Mouse (Mus musculus): ENCODE measurements at regions not wholly inside any gene's neighbourhood (a gene's known extent, or its start where the extent isn't known, plus 50 kb on each side); places are given as distances from the start of the nearest gene placed in this dataset.
A peak's percentile ranks its signal among the peaks of the same experiment; 100 is the strongest.

DNA sequence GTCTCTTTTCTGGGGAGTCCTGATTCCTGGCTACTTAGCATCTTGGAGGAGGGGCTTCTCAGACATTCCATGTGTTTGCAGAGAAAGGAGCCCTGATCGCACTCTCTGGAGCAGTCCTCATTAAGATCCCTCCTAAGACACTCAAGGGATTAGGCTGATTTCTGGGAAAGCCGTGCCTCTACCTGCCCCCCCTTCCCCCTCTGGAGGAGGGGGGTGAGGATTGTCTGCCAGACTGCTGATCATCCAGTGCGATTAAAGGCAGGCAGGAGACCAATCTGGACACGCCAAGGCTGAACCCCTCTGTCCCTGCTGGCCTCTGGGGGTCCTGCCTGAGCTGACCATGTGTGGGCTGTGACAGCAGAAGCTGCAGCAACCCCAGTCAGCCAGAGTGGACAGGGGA lies 65.4 kb downstream of the Vegfa start:
- DNase-seq, result no peak

DNA sequence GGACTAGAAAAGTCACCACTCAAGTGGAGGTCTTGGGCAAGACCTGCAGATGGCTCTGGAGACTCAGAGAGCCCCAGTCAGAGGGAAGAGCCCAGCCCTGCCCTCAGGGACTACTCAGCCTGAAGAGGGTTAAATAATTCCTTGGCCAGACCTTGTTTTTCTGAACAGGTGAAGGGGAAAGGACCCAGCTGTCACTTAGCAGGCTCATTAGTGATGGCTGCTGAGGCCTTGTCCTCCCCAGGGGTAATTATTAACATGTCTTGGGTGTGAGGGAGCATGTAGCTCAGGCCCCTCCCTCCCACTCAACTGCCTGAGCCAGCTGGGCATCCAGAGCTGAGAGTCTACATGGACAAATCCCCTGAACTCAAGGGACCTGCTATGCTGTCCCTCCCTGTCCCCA lies 68.1 kb downstream of the Vegfa start:
- DNase-seq, result peak; percentile 65 to 86

DNA sequence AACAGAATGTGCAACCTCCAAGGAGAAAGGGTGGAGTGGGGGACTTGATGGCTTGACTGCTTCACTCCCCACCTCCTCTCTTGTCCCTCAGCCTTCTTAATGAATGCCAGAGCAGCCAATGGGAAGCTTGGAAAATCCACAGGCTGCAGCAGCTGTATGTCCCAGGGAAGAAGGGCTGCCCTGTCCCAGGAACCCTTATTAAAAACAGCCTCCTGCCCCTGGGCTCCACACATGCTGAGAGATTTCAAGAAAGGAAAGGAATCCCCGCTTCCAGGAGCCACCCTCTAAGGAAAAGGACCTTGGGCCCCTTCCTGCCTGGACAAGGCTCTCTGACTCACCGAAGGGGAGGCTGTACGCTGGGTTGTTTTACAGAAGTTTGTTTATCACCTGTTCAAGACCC lies 68.8 kb downstream of the Vegfa start:
- no peak for DNase-seq

DNA sequence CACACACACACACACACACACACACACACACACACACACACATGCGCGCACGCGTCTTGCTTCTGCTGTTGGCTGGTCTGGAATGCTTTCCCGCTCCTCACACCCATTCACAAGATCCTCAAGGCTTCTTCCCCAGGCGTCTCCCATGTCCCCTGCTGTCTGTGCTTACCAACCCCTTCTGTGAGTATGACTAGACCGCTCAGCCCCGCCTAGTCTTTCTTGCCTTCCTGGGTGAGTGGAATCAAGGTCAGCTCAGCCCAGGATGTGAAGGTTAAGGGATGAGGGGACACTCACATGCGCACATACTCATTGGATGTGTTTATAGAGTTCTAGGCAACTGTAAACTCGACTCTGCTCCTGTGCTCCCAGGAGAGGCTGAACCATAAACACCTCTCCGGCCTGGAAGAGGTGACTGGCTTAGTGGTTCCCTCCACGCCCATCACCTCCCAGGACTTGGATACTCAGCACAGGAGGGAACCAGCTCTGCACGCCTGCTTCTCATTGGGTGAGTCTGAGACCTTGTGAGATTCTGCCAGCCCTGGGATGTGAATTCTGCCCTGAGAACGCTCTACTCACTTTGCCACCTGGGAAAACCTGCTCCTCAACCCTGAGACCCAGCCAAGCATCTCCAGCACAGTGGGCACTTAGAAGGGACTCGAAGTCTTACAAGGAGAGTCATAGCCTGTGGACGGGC lies 70.4 kb downstream of the Vegfa start:
- peak in 1 of 2 experiments; percentile 51 for DNase-seq

DNA sequence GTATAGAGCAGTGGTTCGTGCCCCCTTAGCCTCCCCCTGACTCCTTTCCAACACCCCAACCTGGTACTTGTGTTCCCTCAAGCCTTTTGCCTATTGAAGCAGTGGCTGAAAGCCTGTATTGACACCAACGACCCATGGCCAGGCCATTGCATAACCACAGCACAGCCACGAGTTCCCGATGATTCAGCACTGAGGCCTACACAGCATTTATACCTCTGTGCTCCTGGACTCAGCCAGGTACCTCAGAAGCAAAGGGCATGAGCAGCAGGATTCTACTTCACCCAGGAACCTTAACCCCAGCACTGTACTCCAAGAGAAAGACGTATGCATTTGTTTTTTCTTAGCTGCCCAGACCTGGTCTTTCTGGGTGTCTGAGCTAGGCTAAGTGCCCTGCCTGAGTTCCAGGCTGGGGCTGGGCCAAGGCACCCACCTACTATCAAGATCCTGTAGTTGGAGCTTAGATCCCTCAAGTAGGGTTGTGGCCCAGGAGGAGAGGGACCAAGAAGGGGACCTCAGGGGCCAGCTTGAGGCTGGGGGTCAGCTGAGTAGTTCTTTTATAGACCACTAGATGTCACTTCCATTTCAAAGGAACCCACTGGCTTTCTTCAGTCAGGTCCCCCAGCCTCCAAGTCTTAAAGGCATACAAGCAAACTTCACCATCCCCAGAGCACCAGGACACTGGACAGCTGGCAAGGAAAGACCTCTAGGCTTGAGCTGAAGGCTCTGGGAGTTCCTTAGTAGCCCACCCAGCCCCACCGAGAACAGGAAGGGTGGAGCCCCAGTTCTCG lies 73.9 kb downstream of the Vegfa start:
- peak; percentile 75 to 90 for DNase-seq

DNA sequence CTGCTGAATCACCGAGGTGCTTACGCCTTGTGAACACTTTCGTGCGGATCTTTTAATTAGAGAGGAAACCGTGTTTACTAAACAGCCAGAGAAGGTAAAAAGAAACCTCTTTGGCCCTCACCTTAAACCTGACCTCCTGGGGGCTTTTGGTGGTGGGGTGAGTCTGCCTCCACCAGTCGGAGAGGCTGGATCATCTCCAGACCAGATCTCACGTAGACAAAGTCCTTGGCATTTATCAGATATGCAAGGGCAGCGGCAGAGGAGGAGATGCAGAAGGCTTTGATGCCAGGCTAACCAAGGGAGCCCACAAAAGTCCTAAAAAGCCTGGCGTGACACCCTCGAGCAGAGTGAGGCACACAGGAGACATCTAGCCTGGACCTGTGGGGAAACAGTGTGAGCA lies 76.7 kb downstream of the Vegfa start:
- DNase-seq, result no peak

DNA sequence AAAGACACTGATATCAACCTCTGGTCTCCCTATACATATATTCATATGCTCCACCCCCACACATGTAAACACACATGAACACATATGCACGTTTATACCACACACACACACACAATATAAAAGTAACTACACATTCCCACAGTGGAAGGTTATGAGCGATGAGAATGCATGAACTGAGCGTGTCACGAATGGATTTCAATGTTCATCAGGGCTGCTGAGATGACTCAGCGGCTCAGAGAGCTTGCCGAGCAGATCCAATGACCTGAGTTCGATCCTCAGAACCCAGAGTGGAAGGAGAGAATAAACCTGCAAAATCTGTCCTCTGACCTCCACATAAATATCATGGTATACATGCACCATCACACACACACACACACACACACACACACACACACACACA lies 77.3 kb downstream of the Vegfa start:
- DNase-seq, result no peak

DNA sequence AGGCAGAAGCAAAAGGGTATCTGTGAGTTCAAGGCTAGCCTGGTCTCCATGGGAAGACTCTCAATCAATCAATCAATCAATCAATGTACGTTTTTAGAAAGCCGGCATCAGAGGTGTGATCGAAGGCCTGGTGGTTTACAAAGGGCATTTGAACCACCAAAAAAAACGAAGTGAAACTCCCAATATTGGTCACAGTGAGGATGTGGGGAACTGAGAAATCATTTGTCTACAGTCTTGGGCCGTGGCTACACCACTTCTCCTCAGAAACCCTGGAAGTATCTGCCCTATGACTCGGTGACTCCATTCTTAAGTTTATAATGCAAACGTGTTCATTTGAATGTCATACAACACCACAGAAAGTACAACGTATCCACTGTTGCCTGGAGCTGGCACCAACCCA lies 78.6 kb downstream of the Vegfa start:
- no peak for DNase-seq

DNA sequence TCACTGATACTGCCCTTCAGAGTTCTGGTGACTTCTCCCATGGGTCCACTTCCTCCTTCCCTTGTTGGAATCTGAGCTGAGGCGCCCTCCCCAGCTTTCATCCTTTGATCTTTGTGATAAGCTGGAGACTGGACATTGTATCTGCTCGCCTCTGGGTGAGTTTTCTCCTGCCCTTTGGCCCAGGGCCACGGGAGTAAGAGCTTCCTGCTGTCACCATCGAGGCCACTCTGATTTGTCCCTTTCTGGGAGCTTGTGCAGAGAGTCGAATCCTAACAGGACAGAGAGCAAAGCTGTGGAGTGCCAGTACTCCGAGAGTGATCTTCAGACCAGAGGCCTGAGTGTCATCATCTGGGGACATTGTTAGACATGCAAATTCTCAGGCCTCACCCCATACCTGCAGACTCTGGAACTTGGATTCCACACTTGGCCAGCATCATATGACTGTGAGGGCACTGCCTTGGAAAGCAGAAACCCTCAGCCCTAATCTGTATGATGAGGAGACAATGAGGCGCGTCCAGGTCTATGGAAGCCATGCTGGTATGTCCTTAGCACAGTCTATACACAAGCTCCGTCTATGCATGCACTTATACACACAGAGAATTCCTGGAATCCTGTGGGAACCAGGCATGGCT lies 81.5 kb downstream of the Vegfa start:
- DNase-seq, result peak; percentile 56 to 74

DNA sequence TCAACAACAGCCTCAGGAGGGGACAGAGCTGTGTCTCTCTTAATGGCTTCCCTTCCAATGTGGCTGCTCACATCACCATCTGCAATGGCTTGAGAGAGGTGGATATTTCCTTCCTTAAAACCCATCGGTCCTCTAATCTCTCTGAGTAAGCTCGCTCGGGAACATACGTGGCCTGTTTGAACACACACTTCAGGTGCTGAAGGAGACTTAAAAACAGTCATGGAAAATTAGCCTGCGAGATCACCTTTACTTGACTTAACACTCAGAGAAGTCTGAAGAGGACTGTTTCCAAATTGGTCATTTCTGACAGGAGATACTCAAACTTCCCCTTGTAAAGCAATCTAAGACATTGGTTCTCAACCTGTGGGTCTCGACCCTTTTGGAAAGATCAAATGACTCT lies 83.0 kb downstream of the Vegfa start:
- no peak for DNase-seq

DNA sequence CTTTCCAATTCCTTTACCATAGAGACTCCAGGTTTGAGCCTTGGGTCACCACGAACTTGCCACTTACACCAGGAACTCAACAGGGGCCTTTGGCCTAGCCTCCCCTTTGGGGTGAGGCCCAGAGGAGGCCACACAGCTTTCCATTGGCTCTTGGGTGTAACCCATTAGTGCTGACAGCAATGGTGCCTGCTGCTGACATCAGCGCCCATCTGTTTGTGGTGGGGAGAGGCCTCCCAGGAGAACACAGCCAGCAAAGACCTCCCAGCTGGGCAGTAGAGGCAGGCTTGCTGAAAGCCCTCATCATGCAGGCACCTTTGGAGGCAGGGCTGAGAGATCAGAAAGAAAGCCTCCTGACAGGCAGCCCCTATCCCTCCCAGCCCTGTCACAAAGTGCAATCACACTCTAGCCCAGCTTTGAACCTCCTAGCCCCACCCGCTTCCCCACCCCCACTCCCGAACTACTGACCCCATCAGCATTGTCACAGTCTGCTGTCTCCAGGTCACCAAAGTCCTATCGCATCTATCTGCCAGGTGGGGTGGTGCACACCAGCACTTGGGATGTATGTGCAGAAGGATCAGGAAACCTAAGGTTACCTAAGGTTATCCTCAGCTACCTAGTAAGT lies 83.7 kb downstream of the Vegfa start:
- DNase-seq, result no peak

DNA sequence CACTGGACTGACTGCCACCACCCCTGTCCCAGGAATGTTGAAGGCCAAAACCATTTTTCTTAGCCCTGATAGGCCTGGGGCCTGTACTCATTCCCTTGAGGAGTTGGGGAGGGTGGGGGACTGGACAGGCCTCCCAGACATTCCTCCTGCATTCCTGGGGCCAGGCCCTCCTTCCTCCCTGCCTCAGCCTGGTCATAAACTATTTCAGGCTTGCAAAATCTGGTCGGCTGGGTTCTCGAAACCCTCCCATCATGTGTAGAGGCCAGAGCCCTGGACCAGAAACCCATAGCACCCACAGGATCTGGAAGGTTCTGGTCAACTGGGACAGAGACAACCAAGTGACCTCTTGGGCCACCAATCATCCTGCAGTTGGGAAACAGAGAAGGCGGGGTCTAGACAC lies 87.2 kb downstream of the Vegfa start:
- peak; percentile 49 to 63 for DNase-seq

DNA sequence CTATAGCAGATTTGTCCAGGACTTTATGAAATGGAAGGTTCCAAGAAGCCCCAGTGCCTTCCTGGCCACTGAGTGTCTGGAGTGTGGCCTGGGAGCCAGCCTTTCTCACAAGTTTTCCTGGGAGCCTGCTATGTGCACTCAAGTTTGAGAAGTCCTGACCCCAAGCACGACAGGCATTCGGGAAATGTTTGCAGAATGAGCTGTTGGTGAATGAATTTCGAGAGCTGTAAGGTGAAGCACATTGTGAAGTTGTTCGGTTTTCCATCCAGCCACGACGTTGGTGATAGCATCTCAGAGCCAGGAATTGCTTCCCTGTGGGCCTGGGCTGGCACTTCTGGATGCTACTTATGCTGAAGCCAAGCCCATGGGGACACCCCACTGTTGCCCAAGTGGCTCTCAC lies 88.9 kb downstream of the Vegfa start:
- peak in 1 of 2 experiments; percentile 18 for DNase-seq

DNA sequence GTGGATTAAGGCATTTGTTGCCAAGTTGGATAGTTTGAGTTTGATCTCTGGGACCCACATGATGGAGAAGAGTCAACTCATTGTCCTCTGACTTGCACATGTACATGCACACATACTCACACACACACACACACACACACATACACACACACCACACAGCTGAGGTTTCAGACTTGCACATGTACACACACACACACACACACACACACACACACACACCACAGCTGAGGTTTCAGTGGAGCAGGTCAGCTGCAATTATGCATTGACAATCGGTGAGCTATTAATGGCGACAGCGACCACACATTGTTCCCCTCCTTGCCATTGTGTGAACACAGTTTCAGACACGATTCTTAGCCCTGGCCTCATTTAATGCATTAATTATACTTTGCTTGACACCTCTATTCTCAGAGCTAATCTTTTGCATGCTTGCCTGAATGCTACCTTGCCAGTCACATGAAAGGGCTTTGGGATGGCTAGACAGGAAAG lies 90.2 kb downstream of the Vegfa start:
- no peak for DNase-seq

DNA sequence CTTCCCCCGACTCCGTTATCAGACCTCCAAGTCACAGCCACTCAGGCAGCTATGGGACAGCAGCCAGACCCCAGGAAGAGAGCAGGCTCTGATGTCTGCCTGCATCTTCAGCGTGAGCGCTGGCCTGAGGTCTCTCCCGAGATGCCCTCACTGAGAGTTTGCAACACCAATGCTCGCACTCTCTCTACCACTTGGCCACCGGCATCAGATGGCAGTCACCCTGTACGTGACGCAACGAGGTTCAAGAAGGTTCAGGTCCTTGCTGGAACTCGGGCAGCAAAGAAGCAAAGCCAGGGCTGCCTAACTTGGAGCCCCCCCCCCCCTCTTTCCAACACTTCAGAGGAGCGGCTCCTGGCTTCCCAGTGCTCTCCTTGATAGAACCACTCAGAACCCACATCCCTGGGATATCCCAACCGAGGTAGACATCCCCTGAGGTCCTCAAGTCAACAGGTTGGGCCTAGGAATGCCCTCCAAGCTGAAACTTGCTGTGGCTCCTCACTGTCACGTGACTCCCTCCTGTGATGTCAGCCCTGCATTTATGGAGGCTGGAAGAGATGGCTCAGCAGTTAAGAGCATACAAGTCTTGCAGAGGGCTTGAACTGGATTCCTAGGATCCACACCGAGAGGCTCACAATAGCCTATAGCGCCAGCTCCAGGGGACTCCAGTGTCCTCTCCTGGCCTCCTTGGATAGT lies 91.9 kb downstream of the Vegfa start:
- no peak for DNase-seq

DNA sequence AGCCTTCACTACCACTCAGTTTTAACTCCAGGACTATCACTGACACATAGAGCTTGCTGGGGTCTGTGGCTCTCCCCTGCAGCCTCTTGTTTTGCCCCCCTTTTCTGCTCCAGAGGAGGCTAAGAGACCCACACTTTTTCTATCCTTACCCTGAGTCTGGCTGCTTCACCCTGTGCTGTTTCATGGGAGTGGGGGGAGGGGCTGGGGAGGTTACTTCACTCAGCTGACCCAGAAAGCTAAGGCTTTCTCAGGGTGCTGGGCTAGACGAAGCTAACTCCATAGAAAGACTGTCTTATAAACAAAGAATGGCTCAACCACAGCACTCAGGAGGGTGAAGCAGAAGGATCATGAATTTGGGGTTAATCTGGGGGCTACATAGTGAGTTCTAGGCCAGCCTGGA lies 93.9 kb downstream of the Vegfa start:
- DNase-seq, result peak in 1 of 2 experiments; percentile 17

DNA sequence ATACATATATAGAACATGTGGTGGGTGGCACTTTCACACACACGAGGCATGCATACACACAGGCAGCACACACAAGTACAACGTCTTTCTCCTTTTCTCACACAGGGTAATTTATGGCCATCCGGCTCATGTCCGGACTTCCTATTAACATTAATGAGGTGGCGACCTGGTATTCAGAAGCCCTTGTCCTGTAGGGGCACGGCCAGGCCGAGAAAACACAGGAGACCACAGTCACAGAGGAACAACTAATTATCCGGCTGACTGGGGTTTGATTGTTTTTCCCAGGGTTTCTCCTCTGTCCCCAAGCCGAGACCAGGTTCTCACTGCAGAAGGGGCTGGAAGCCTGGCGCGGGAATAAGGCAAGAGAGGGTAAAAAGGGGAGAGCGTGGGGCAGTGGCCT lies 95.6 kb downstream of the Vegfa start:
- DNase-seq, result no peak

DNA sequence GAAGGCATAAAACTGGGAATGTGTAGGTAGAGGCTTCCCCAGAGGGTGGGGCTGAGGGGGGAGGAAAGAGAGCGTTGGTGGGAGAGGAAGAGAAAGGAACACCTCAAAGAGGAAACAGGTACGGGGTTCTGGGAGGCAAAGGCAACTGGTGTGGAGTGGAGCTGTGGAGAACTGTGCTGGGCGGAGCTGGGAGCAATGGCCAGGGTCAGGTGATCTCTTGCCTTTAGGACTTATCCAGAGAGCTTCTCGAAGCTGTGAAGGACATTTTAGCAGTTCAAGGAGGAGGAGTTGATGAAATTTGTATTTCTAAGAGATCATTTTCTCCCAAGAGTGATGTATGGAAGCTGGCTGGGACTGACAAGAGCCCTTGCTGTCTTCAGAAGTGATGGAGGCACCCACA lies 96.9 kb downstream of the Vegfa start:
- no peak for DNase-seq

DNA sequence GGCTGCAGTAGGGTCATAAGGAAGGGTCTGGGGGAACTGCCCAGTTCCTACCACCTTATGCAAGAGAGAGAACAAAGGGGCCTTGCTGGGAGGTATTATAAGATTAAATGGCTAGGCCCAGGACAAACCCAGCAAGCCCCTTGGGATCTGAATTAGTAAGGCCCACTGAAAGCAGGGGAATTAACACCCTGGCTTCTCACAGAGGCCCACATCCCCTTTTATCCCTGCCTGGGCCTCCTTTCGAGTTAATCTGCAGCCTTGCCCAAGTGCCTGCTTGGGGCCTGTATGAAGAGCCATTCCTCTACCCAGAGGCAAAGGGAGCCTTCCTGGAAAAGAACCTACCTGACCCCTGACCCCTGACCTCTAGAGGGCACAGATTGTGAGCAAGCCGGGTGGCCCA lies 98.2 kb downstream of the Vegfa start:
- no peak for DNase-seq

DNA sequence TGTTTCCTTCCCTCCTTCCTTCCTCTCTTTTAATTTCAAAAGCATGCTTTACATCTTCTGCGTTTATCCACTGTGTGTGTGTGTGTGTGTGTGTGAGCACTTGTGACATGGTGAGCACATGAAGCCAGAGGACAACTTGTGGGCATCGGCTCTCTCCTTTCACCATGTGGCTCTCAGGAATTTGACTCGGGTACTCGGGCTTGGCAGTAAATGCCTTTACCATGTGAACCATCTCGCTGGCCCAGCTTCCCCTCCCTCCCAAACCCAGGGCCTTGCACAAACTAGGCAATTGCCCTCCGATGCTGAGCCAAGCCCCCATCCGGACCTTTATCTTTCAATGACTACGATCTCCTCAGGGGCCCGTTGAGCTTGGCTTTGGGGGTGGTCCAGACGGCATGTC lies 99.1 kb downstream of the Vegfa start:
- DNase-seq, result no peak

DNA sequence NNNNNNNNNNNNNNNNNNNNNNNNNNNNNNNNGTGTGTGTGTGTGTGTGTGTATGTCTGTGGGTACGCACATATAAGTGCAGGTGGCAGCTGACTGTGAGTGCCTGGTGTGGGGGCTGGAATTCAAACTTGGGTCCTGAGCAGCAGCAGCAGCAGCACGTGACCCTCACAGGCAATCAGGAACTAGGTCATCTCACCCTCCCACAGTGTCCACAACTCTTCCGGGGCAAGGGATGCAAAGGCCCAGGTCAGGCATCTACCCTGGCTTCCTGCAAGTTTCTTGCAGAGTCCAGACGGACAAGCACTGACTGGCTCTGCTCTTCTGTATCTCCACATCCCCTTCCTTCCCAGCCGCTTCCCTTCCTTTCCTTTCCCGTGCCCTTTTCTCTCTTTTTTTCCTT lies 99.6 kb downstream of the Vegfa start:
- peak in 1 of 2 experiments; percentile 21 for DNase-seq

DNA sequence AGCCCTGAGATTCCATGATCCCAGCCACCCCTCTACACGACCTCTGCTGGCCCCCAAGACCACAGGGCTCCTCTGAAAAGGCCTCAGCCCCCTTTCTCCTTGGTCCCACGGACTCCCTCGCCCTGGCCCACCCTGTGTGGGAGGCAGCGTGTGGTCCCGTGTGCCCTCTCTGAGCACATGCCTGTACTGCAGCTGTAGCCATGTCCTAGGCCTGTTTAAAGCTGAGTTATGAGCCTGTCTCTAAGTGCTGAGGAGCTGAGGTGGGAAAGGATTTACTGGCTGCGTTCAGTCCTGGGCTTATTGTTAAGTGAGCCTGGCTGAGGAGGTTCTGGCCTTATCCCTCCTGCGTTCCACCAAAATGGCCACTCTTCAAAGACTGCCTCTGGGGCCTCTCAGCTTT lies 102.6 kb downstream of the Vegfa start:
- DNase-seq, result no peak
